Comparison of ENCODE assay signal across 9 mouse cellular contexts in the genomic region with DNA sequence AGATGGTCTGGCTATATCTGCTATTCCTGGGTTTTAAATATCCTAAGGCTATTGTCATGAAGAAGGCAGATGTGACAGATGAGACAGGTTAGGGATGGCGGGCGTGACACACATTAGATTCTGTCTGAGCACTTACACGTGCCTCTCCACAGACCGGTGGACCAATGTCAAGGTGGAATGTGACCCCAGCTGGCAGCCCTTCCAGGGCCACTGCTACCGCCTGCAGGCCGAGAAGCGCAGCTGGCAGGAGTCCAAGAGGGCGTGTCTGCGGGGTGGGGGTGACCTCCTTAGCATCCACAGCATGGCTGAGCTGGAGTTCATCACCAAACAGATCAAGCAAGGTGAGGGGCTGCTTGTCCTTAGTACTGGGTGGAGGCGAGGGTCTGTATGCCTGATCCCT. TPM values are rescaled to one million over a fixed set of nuclear protein-coding genes. Genes with fewer than 3 reads are reported as not detected.
DNase-seq lines count a peak whose midpoint lies in the region; ATAC-seq and TF ChIP-seq lines count a peak whose summit lies in the region.
"Had no signal": no experiment of that assay in that cellular context is flagged by ENCODE, and none has a peak within 500 bp of the region (broad histone marks: within the 10 kb centered on the region; RNA-seq: fewer than 3 reads in every experiment).

No protein-coding gene starts in this region.

- H3K27ac ChIP-seq in heart, embryonic 16.5 days (ENCODE audit: low read length): no peak overlapping the region
- H3K27ac ChIP-seq: hindbrain, embryonic 15.5 days had no signal

- H3K36me3 ChIP-seq in heart, embryonic 16.5 days (ENCODE audit: control insufficient read depth, insufficient read depth): no peaks in the 10 kb centered on the region
- H3K36me3 ChIP-seq: hindbrain, embryonic 15.5 days had no signal

- TF ChIP-seq POLR2A in lung, adult 2 months (IDR thresholded peaks at IDR 0.05; ENCODE audit: borderline replicate concordance, extremely low read depth, low read depth, low read length): no peak

- peaks cover 25% of the 10 kb centered on the region for H3K4me1 ChIP-seq in heart, embryonic 16.5 days (ENCODE audit: control insufficient read depth, insufficient read depth, low read length)
- H3K4me1 ChIP-seq in lung, adult 2 months (ENCODE audit: control insufficient read depth, insufficient read depth, low read length): no peaks in the 10 kb centered on the region

- no peak overlapping the region for H3K4me2 ChIP-seq in heart, embryonic 16.5 days (ENCODE audit: low read depth, low read length)
- H3K4me2 ChIP-seq: hindbrain, embryonic 15.5 days had no signal

- no peaks in the 10 kb centered on the region for H3K9me3 ChIP-seq in heart, embryonic 16.5 days (replicated peaks; ENCODE audit: control insufficient read depth, low read length)
- H3K9me3 ChIP-seq: hindbrain, embryonic 15.5 days had no signal

- H3K4me3 ChIP-seq in heart, embryonic 16.5 days (ENCODE audit: low read length): no peak overlapping the region
- H3K4me3 ChIP-seq in lung, adult 2 months (replicated peaks; ENCODE audit: extremely low read depth, low read depth, low read length): no peak overlapping the region
- H3K4me3 ChIP-seq: hindbrain, embryonic 15.5 days had no signal

- peak; percentile 39 for ATAC-seq in heart, embryonic 16.5 days (replicated peaks; ENCODE audit: extremely low read depth, insufficient read depth, low FRiP score)

- peak; percentile 38 to 63 for DNase-seq in lung, adult 18-20 months
- no peak for DNase-seq in lung, postnatal 25 days (ENCODE audit: low spot score)
- DNase-seq in adrenal gland, postnatal 14 days: peak; percentile 91
- DNase-seq in lung, adult 2 months: peak; percentile 54
- DNase-seq in layer of hippocampus, adult 18-20 months (ENCODE audit: low spot score in 2 of 2): no peak
- no peak for DNase-seq in B cell, adult 2 months
- DNase-seq in thymus, postnatal 25 days: no peak

- no peak overlapping the region for H3K9ac ChIP-seq in heart, embryonic 16.5 days (ENCODE audit: low read length)
- H3K9ac ChIP-seq: hindbrain, embryonic 15.5 days had no signal

- H3K27me3 ChIP-seq in heart, embryonic 16.5 days (ENCODE audit: control insufficient read depth, insufficient read depth, low read length): no peaks in the 10 kb centered on the region
- H3K27me3 ChIP-seq: hindbrain, embryonic 15.5 days had no signal

- WGBS in heart, embryonic 16.5 days: 23% methylated on average over 10 of the region's 10 CpGs
- WGBS in lung, adult 2 months: 37% methylated on average over 10 of the region's 10 CpGs

- TF ChIP-seq CTCF in lung, adult 2 months (IDR thresholded peaks at IDR 0.05; ENCODE audit: insufficient read depth, low read length): no peak

RNA-seq across cellular contexts. Expression of a gene that starts 39.3 kb away (rescaled TPM):
- total RNA-seq in adrenal gland, postnatal 14 days (2021): 20.4 and 21.7 TPM in 2 replicates
- 6.4 and 9.9 TPM in 2 replicates for polyA plus RNA-seq in heart, embryonic 16.5 days (2015; fragmentation: Nextera tagmentation; extraction: Ambion mirVana)
- polyA plus RNA-seq in lung, adult 2 months (2012; rRNA removed): 77.0 and 91.8 TPM in 2 replicates
- total RNA-seq in layer of hippocampus, adult 18-20 months (2021): 1 to 10 TPM; 4.0 to 5.1 TPM

Comparison
In these comparisons a context has a peak if more than half of its experiments do, and no peak if none do; other contexts are left out.
1. DNase-seq: peak in lung, adult 18-20 months (2 of 2), adrenal gland, postnatal 14 days (single experiment) and lung, adult 2 months (single experiment); none in lung, postnatal 25 days (single experiment), layer of hippocampus, adult 18-20 months (0 of 2), B cell, adult 2 months (0 of 2) and thymus, postnatal 25 days (single experiment).